Mouse (Mus musculus): ENCODE data around the gene Armc6. TPM values are rescaled to one million over a fixed set of nuclear protein-coding genes. Genes with fewer than 3 reads are reported as not detected.

Gene Armc6
- polyA plus RNA-seq, 1 experiment from 2014 or later = 23.4 TPM

GRCm38 (mm10) chr8:70214411-70214810 is 19.9 kb downstream of the Armc6 start:
- Histone ChIP-seq H3K27ac (ENCODE audit: poor library complexity, severe bottlenecking) (no peak overlapping the region), H3K36me3 (no peaks in the 10 kb centered on the region), H3K4me3 (no peak overlapping the region), H3K4me2 (no peak overlapping the region), H3K9me3 (replicated peaks) (no peaks in the 10 kb centered on the region), H3K27me3 (replicated peaks) (no peaks in the 10 kb centered on the region; the same call in 1 of the 2 replicates), H3K9ac (no peak overlapping the region), H3K4me1 (replicated peaks) (peaks cover 23% of the 10 kb centered on the region)
- ATAC-seq (ENCODE audit: insufficient number of reproducible peaks, low FRiP score) = no peak
- 64% methylated on average over 3 of the region's 3 CpGs for WGBS

GRCm38 (mm10) chr8:70212112-70213055 is 21.9 kb downstream of the Armc6 start, which contains the start of gene Slc25a42:
Slc25a42 (minus strand) TSS chr8:70212305.
- Histone ChIP-seq H3K27me3 (replicated peaks) (no peaks in the 10 kb centered on the region), H3K36me3 (no peaks in the 10 kb centered on the region), H3K4me1 (replicated peaks) (peaks cover 17% of the 10 kb centered on the region), H3K9ac (peak within 1 kb of the TSS; percentile 75), H3K27ac (ENCODE audit: poor library complexity, severe bottlenecking) (peak within 1 kb of the TSS; percentile 47), H3K4me3 (peak within 1 kb of the TSS; percentile 70), H3K4me2 (peak within 1 kb of the TSS; percentile 93), H3K9me3 (replicated peaks) (no peaks in the 10 kb centered on the region)
- WGBS = under 1% methylated on average over 66 of the region's 66 CpGs
- ATAC-seq (ENCODE audit: insufficient number of reproducible peaks, low FRiP score) = peak; percentile 97

DNA sequence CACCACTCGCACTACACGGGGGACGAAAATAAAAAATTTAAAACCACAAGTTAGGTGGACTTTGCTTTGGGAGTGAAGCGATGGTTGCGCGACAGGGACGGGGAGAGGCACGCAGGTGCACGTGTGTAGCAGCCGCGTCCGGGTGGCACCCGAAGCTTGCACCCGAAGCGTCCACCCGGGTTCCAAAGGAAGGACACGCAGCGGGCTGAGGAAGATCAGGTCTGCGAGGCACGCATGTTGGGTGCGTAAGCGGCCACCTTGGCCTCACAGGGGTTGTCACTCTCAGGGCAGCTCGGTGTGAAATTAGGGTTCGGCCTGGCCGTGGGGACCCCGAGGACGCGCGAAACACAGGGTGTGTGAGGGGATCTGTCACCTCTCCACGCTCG is 22.5 kb downstream of the Armc6 start:
- H3K4me2 ChIP-seq = peak overlapping the region; percentile 93
- no peak overlapping the region for H3K27ac ChIP-seq (ENCODE audit: poor library complexity, severe bottlenecking)
- no peaks in the 10 kb centered on the region for H3K9me3 ChIP-seq (replicated peaks)
- H3K27me3 ChIP-seq (replicated peaks) = no peaks in the 10 kb centered on the region
- H3K9ac ChIP-seq = peak overlapping the region; percentile 75
- ATAC-seq (ENCODE audit: insufficient number of reproducible peaks, low FRiP score) = no peak
- no peaks in the 10 kb centered on the region for H3K36me3 ChIP-seq
- WGBS = 2% methylated on average over 31 of the region's 31 CpGs
- H3K4me3 ChIP-seq = peak overlapping the region; percentile 70
- peaks cover 17% of the 10 kb centered on the region for H3K4me1 ChIP-seq (replicated peaks)

DNA sequence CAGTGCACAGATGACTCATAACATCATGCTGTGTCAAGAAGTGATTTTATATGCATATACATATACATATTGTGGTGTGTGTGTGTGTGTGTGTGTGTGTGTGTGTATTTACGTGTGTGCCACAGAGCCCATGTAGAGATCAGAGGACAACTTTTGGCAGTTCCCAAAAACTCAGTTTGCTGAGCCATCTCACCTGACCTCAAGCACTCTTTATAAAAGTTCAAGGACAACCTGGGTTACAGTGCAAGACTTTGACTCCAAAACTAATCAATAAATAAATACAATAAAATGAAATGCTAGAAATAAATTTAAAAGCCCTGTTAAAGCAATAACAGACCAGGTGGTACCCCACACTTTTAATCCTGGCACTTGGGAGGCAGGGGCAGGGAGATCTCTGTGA is 23.0 kb downstream of the Armc6 start:
- Histone ChIP-seq H3K4me3 (peak overlapping the region; percentile 70), H3K9ac (peak overlapping the region; percentile 75), H3K36me3 (no peaks in the 10 kb centered on the region), H3K4me1 (replicated peaks) (peaks cover 17% of the 10 kb centered on the region), H3K9me3 (replicated peaks) (no peaks in the 10 kb centered on the region), H3K27me3 (replicated peaks) (no peaks in the 10 kb centered on the region), H3K27ac (ENCODE audit: poor library complexity, severe bottlenecking) (no peak overlapping the region), H3K4me2 (peak overlapping the region; percentile 93)
- no peak for ATAC-seq (ENCODE audit: insufficient number of reproducible peaks, low FRiP score)
- 63% methylated on average over 1 of the region's 1 CpGs for WGBS

- H3K9me3 ChIP-seq (replicated peaks) = no peaks in the 10 kb centered on the region
- WGBS = 24% methylated on average over 8 of the region's 8 CpGs
- no peak overlapping the region for H3K27ac ChIP-seq (ENCODE audit: poor library complexity, severe bottlenecking)
- ATAC-seq (ENCODE audit: insufficient number of reproducible peaks, low FRiP score) = no peak
- H3K9ac ChIP-seq = 0 out of 2 replicates have a peak overlapping the region, but pooled peaks have one; percentile 15
- no peaks in the 10 kb centered on the region for H3K27me3 ChIP-seq (replicated peaks)
- no peaks in the 10 kb centered on the region for H3K36me3 ChIP-seq
- peak overlapping the region; percentile 93 for H3K4me2 ChIP-seq
- peaks cover 17% of the 10 kb centered on the region for H3K4me1 ChIP-seq (replicated peaks)
- H3K4me3 ChIP-seq = 0 out of 2 replicates have a peak overlapping the region, but pooled peaks have one; percentile 70
Observed at GRCm38 (mm10) chr8:70210538-70210937, 23.7 kb downstream of the Armc6 start.

GRCm38 (mm10) chr8:70208130-70208529 is 26.1 kb downstream of the Armc6 start:
- Histone ChIP-seq H3K9me3 (replicated peaks) (no peaks in the 10 kb centered on the region), H3K4me1 (replicated peaks) (peaks cover 31% of the 10 kb centered on the region), H3K9ac (no peak overlapping the region), H3K27ac (ENCODE audit: poor library complexity, severe bottlenecking) (no peak overlapping the region), H3K27me3 (replicated peaks) (no peaks in the 10 kb centered on the region), H3K36me3 (no peaks in the 10 kb centered on the region), H3K4me3 (no peak overlapping the region), H3K4me2 (no peak overlapping the region)
- no peak for ATAC-seq (ENCODE audit: insufficient number of reproducible peaks, low FRiP score)
- 49% methylated on average over 1 of the region's 1 CpGs for WGBS

- 28% methylated on average over 1 of the region's 1 CpGs for WGBS
- Histone ChIP-seq H3K9me3 (replicated peaks) (no peaks in the 10 kb centered on the region), H3K4me2 (no peak overlapping the region), H3K9ac (no peak overlapping the region), H3K4me3 (no peak overlapping the region), H3K4me1 (replicated peaks) (peaks cover 21% of the 10 kb centered on the region), H3K36me3 (no peaks in the 10 kb centered on the region), H3K27ac (ENCODE audit: poor library complexity, severe bottlenecking) (peak overlapping the region; percentile 90), H3K27me3 (replicated peaks) (no peaks in the 10 kb centered on the region)
- ATAC-seq (ENCODE audit: insufficient number of reproducible peaks, low FRiP score) = no peak
Observed at GRCm38 (mm10) chr8:70204757-70205156, 29.5 kb downstream of the Armc6 start.

DNA sequence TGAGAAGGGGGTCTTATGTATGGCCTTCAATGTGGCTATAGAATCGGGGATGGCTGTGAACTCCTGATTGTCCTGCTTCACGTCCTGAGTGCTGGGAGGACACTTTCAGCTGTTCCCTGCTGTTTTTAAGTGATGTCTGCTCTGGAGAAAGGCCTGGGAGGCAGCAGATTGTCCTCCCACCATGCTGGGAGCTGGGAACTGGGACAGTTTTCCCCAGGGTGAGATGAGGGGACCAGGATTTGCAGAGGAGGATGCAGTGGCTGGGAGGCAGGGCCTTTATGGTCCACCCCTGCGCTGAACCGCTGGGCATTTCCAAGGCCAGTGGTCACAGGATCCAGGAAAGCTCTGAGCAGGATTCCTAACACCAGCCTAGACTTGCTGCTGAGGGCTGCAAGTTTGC is 31.2 kb downstream of the Armc6 start:
- Histone ChIP-seq H3K4me1 (replicated peaks) (peaks cover 21% of the 10 kb centered on the region), H3K9me3 (replicated peaks) (no peaks in the 10 kb centered on the region), H3K4me2 (no peak overlapping the region), H3K27me3 (replicated peaks) (no peaks in the 10 kb centered on the region), H3K27ac (ENCODE audit: poor library complexity, severe bottlenecking) (no peak overlapping the region), H3K36me3 (no peaks in the 10 kb centered on the region), H3K9ac (no peak overlapping the region), H3K4me3 (no peak overlapping the region)
- 66% methylated on average over 4 of the region's 4 CpGs for WGBS
- ATAC-seq (ENCODE audit: insufficient number of reproducible peaks, low FRiP score) = no peak

DNA sequence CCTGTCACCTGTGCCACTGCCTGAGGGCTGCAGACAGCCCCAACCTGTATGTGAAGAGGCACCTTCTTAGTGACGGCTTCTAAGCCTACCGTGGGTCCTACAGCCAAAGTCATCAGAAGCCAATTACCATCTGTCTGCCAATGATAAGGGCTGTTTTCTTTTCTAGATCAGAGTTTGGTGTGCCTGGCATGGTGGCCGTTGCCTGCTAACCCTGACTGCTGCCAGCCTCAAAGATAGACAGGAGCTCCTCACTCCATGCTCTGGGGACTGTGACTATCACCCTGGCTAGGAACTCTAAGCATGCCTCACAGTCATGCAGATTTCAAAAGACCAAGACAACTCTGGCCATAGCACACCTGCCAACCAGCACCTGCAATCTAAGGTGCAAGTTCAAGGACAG is 32.8 kb downstream of the Armc6 start:
- WGBS = 55% methylated on average over 3 of the region's 3 CpGs

GRCm38 (mm10) chr8:70200098-70200681 is 34.1 kb downstream of the Armc6 start:
- ATAC-seq (ENCODE audit: insufficient number of reproducible peaks, low FRiP score) = 0 out of 2 replicates have a peak, but pooled peaks have one; percentile 10
- H3K27ac ChIP-seq (ENCODE audit: poor library complexity, severe bottlenecking) = no peak overlapping the region
- no peak overlapping the region for H3K9ac ChIP-seq
- no peak overlapping the region for H3K4me2 ChIP-seq
- H3K9me3 ChIP-seq (replicated peaks) = no peaks in the 10 kb centered on the region
- H3K4me1 ChIP-seq (replicated peaks) = peaks cover 24% of the 10 kb centered on the region
- H3K27me3 ChIP-seq (replicated peaks) = no peaks in the 10 kb centered on the region
- 69% methylated on average over 5 of the region's 5 CpGs for WGBS
- no peaks in the 10 kb centered on the region for H3K36me3 ChIP-seq
- H3K4me3 ChIP-seq = no peak overlapping the region

More for the DNA sequence above, 32.8 kb downstream of the Armc6 start:
- Histone ChIP-seq H3K9me3 (replicated peaks) (no peaks in the 10 kb centered on the region), H3K27ac (ENCODE audit: poor library complexity, severe bottlenecking) (no peak overlapping the region), H3K4me1 (replicated peaks) (peaks cover 24% of the 10 kb centered on the region), H3K4me2 (no peak overlapping the region), H3K36me3 (no peaks in the 10 kb centered on the region), H3K9ac (no peak overlapping the region), H3K27me3 (replicated peaks) (no peaks in the 10 kb centered on the region), H3K4me3 (no peak overlapping the region)
- ATAC-seq (ENCODE audit: insufficient number of reproducible peaks, low FRiP score) = no peak

DNA sequence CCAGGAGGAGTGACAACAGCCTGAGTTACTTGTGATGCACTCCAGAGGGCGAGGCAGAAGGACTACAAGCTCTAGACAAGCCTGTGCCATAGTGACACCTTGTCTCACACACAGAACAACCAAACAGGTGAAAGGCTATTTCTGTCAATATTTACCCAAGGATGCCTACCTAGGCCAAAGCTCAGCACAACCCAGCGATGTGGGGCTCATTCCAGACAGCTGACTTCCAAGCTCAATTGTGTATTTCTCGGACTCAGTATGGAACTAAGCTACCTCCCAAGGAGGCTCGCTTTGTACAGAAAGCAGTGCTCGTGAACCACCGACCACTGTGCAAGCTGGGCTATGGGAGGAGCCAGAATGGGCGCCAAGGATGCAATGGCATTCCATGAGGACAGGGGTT is 36.7 kb downstream of the Armc6 start:
- Histone ChIP-seq H3K27me3 (replicated peaks) (no peaks in the 10 kb centered on the region), H3K27ac (ENCODE audit: poor library complexity, severe bottlenecking) (no peak overlapping the region), H3K4me1 (replicated peaks) (0 out of 2 replicates have a peak, but pooled peaks cover 6% of the 10 kb centered on the region), H3K4me3 (no peak overlapping the region), H3K4me2 (no peak overlapping the region), H3K36me3 (0 out of 2 replicates have a peak, but pooled peaks cover 3% of the 10 kb centered on the region), H3K9ac (no peak overlapping the region), H3K9me3 (replicated peaks) (no peaks in the 10 kb centered on the region)
- ATAC-seq (ENCODE audit: insufficient number of reproducible peaks, low FRiP score) = no peak
- 60% methylated on average over 7 of the region's 7 CpGs for WGBS
